Mouse (Mus musculus) common myeloid progenitor, adult 5-6 weeks (primary cell): ENCODE measurements around the gene Tgfbr2. TPM values are rescaled to one million over a fixed set of nuclear protein-coding genes. Genes with fewer than 3 reads are reported as not detected.

ENCODE experiments used
- ATAC-seq: replicated peaks from 2 replicates; pipeline ENCODE4 v1.8.0; 2016; ENCODE audit warnings: low read depth, mild to moderate bottlenecking, moderate TSS enrichment, inconsistent platforms; ENCODE audit not compliant: poor library complexity, severe bottlenecking
- total RNA-seq: library from RNA; stranded (forward); fragments of 200-1000, 187-1606 nt; gene quantifications from 2 replicates; pipeline ENCODE4 v1.2.3, GENCODE M21; 2017

Gene Tgfbr2
- 15.4 and 19.1 TPM in 2 replicates for total RNA-seq

DNA sequence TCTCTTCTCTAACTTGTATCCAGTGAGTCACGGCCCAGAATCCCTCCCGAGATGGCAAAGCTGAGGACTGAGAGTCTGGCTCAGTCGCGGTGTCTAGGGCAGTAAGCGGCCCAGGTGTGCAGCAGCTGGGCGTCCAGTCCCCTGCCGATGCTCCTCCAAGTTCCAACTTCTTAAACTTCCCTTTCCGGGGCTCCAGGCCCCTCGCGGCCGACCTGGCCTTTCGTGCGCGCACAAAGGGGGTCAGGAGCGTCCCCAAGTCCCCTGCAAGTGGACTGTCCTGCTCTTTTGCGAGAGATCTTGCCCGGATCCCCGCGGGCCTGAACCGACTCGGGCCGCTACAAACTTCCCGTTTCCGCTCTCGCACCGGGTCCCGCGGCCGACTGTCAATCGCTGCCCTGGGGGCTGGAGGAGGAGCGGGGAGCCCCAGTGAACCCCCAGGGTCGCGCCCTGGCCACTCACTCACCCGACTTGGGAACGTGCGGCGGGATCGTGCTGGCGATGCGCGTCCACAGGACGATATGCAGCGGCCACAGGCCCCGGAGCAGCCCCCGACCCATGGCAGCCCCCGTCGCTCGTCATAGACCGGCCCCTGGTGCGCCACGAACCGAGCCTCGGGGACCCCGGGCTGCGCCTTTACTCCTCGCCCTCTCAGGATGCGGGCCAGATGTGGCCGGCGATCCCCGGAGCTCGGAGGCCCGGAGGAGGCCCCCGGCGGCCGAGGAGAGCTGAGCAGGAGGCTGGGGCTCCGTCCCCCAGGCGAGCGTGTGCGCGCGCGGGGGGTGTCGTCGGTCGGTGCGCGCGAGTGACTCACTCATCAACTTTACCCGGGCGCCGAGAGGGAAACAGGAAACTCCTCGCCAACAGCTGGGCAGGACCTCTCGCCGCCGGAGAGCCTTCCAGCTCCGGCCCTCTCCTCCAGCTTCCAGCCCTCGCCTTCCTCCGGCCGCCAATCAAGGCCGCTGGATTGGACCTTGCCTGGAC lies at the start of gene Tgfbr2:
TSS of gene Tgfbr2 (minus strand) at position 880 of the 981 bp plus-strand sequence.
- peak; percentile 77 for ATAC-seq

GRCm38 (mm10) chr9:116223368-116223767 lies 48.2 kb upstream of the Tgfbr2 start:
- no peak for ATAC-seq

DNA sequence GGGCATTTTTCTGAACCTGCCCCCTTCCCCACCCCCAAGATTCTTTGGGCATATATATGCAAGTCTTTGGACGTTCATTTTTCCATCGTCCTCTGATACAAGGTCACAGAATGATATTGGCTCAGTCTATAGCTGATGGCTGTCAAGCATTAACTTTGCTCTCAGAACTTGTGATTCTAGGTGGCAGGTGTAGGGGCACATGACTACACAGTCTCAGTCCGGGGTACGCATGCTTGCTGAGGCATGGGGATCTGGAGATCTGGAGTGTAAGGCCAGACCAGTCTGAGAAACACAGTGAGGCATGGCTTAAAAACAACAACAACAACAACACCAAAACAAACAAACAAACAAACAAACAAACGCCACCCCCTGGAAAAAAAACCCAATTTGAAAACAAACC lies 47.5 kb upstream of the Tgfbr2 start:
- ATAC-seq: no peak

GRCm38 (mm10) chr9:116222000-116222399 lies 46.8 kb upstream of the Tgfbr2 start:
- no peak for ATAC-seq

GRCm38 (mm10) chr9:116221565-116221964 lies 46.4 kb upstream of the Tgfbr2 start:
- ATAC-seq: no peak

DNA sequence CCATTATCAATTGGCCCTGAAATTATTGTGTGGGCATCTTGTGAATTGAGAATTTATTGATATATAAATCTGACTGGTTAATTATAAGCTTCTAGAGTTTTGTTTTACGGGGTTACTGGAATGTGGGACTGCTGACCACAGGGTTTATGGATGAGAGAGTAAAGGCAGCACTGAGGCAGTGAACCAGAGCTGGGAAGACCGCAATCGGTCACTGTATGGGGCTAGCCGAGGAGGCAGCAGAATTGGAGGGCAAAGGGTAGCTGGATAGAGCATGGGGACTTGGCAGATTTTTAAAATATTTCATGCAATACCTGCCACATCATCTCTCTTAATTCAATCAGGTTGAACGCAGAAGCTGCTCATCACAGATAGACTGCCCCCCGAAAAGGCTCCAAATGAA lies 45.5 kb upstream of the Tgfbr2 start:
- ATAC-seq: no peak

DNA sequence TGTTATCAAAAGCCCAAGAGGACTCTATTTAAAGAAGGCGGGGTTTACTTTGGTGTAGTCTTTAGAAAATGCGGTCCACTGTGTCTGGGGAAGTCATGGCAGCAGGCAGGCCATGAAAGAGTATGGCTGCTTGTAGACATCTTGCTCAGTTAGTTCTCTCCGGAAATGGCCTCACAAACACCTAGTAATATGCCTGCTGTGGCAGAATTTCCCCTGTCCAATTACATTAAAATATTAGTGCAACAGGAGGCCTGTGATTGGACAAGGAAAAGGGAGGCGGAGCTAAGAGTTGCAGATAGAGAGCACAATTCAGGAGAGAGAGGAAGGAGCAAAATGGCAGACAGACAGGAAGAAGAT lies 45.0 kb upstream of the Tgfbr2 start:
- no peak for ATAC-seq

DNA sequence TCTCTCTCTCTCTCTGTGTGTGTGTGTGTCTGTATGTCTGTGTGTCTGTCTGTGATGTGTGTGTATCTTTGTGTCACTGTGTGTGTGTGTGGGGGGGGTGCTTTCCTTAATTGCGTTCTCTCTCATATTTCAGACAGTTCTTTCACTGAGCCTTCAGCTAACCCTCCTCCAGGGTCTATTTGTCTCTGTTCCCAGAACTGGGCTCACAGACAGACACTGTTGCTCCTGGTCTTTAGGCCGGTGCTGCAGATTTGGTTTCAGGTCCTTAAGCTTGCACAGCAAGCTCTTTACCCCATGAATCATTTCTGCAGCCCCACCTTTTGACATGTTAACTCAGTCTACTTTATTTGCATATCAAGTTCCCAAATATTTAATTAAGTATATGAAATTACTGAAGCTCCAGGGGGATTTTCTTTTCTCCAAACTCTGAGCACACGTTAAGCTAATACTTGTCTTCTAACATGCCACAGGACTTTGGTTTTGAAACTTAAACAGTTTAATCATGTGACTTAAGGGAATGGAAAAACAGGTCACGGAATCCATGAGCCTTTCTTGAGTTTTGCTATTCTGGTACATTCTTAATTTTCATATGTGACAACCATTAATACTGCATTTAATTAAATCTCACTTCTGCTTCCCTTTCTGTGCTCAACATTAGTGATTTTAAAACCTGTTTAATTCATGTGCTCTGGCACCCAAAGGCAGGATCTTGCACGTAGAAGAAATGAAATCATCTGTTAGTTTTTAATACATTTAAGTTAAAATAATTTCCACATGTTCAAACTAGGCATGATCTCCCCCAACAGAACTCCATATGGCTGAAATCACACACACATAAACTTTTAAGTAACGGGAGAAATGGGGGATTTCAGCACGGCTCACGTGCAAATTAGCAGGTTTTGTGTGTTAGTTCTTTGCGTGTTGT lies 44.3 kb upstream of the Tgfbr2 start:
- no peak for ATAC-seq

GRCm38 (mm10) chr9:116218780-116219179 lies 43.6 kb upstream of the Tgfbr2 start:
- ATAC-seq: no peak

DNA sequence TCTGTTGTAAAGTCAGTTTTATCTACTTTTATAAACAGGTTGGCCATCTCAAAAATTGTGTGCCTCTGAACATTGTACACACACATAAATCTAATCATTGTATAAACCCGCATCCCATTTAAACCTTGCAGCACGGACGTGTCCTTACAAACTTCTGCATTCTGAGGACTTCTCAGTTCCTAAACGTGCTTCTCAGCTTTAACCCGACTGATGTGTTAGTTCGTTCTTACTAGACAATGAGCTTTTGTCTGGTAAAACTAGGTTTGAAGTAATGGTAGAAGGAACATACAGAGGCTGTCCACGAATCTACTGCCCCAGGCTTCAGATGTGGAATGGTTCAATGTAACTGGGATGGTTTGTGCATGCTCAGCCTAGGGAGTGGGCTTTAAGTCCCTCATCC lies 41.9 kb upstream of the Tgfbr2 start:
- peak; percentile 28 for ATAC-seq

DNA sequence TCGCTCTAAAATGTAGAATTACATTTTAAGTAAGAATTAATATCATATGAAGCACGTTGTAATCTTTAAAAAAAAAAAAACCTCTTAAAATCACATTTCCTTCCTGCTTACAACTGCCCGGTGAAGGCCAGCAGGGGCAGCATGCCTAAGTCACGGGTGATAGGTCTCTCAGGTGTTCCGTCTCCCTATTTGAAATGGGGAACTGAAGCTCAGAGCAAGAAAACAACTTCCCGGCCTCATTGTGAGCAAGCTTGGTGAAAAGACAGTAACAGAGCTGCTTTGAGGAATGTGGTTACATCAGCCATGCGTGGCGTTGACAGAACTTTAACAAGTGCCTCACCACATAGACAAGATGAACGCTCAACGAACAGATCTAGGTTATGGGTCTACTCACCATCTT lies 41.5 kb upstream of the Tgfbr2 start:
- peak; percentile 66 for ATAC-seq

GRCm38 (mm10) chr9:116214296-116214695 lies 39.1 kb upstream of the Tgfbr2 start:
- no peak for ATAC-seq

DNA sequence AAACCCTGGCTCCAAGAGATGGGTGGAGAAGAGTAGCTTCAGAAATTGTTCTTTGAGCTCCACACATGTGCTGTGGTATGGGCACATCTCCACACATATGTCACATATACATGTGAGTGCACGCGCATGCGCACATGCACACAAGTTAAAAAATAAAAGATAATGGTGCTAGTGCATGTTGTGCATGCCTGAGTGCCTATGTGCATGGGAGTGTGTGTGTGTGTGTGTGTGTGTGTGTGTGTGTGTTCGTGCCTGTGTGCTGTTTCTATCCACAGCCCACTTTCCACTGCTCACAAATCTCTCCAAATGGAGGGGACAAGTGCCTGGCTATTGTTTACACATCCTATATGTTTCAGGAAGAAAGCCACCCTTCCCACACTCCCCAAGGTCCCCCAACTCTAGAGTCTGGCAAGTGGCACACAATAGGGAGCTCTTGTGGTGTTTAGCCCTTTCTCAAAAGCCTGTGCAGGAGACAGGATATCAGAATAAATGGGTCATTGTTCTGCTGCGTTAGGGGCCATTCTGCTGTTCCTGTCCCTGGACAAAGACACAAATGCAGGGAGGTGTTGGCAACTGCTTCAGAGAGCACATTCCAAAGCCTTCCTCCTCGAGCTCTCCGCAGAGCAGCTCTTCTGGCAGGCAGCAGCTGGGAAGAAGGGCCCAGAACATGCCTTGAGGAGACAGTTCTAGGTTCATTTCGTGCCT lies 37.9 kb upstream of the Tgfbr2 start:
- ATAC-seq: no peak

GRCm38 (mm10) chr9:116212069-116212468 lies 36.9 kb upstream of the Tgfbr2 start:
- ATAC-seq: no peak

DNA sequence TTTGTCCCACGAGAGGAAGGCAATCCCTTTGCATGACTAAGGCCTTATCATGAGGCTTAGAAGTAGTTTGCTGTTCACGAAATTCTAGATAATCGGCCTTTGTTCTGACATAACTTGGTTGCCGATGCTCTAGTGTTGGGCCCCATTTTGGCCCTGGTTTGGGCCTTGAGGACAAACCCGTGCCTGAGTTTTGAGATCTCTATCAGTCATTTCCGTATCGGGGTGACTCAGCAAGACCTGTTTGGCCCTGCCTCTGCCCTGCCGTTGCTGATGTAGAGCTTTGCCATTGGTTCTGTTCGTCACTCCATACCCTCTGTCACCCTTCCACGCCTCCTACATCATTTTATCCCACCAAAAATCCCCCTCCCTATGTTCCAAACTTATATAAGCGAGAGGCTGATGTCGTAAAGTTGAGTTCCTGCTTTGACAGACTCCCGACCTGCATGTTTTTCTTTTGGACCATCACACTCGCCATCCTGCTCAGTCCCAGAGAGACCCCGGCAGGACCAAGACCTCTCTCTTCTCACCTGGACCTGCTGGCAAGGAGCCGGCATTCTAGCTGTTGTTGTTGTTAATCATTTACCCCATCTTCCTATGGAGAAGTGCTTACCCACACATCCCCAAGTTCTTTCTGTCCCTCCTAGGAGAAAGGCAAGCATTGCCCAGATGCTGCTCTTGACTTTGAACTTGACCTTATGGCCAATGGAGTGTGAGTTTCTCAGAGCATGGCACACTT lies 33.2 kb upstream of the Tgfbr2 start:
- no peak for ATAC-seq

- ATAC-seq: no peak
Observed at GRCm38 (mm10) chr9:116206901-116207300, 31.7 kb upstream of the Tgfbr2 start.

GRCm38 (mm10) chr9:116203675-116204074 lies 28.5 kb upstream of the Tgfbr2 start:
- ATAC-seq: no peak

DNA sequence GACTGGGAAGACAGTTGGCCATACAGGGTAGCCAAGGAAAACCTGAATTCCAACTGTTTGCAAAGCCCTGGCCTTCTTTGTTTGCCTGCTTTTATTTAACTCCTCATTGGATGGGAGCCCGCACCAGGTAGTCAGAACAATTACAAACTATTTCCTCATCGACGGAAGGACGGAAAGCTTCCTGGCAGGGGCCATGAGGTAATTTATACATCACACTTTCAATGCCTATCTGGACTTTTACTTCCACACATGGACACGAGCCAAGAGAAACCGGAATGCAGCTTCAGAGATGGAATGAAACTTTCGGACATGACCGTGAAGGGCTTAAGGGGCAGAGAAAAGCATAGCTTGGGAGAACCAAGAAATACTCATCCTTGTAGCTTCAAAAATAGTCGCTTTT lies 24.0 kb upstream of the Tgfbr2 start:
- no peak for ATAC-seq

- ATAC-seq: no peak
Observed at GRCm38 (mm10) chr9:116198488-116198887, 23.3 kb upstream of the Tgfbr2 start.
